Mouse (Mus musculus): Measurements from ENCODE around the gene Hmbs. TPM values are rescaled to one million over a fixed set of nuclear protein-coding genes. Genes with fewer than 3 reads are reported as not detected.

Hmbs gene
- total and polyA plus RNA-seq, 3 experiments, result 65.1 to 74.0 (median 73.7) TPM

DNA sequence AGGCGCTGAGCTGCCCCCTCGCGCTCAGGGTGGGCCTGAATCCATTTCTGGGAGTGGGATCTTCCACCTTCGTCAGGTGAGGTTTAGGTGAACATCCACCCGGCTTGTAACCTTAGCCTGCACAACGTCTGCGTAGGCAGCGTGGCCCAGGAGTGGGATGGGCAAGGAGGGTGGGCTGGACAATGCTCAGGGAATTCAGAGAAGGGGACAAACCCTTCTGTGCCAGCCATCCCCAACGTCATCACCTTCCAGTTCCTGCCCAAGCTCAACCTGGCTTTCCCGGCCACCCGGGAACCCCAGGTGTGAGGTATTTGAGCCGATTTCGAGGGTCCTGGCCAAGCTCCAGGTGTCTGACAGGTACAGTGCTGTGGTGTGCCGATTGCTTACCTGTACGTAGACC is 35.8 kb upstream of the Hmbs start:
- no peak for DNase-seq (ENCODE audit: extremely low read depth)
- Histone ChIP-seq H3K4me1 (ENCODE audit: control insufficient read depth in 1 of 2, insufficient read depth in 2 of 2) (peaks cover 7 to 24% of the 10 kb centered on the region in 2 experiments), H3K27ac (ENCODE audit: insufficient read depth, low read depth) (peak overlapping the region; percentile 55), H3K79me2 (replicated peaks; ENCODE audit: control insufficient read depth, extremely low read depth, insufficient read depth, poor library complexity, severe bottlenecking) (peaks cover 25% of the 10 kb centered on the region), H3K4me2 (ENCODE audit: insufficient read depth, low read depth, poor library complexity, severe bottlenecking) (peak overlapping the region; percentile 77), H3K9ac (ENCODE audit: insufficient read depth, low read depth) (peak overlapping the region; percentile 70), H3K36me3 (replicated peaks in 1 of 2; ENCODE audit: control insufficient read depth in 1 of 2, insufficient read depth in 1 of 2, low read length in 1 of 2) (peaks cover 36 to 46% of the 10 kb centered on the region in 2 experiments), H3K9me3 (replicated peaks; ENCODE audit: low read length) (no peaks in the 10 kb centered on the region), H3K27me3 (replicated peaks) (no peaks in the 10 kb centered on the region), H3K4me3 (replicated peaks in 1 of 3; ENCODE audit: low read depth in 2 of 3, low read length in 2 of 3, poor library complexity in 1 of 3) (peak overlapping the region; percentile 89 to 96 (median 95))
- dilution Hi-C loops (cut with MboI; ENCODE audit: extremely low pct_ligation_motif_present, extremely low pct_unique_long_range_greater_than_20kb, low sequenced_read_pairs) (no loop called here), in situ Hi-C loops (cut with MboI; ENCODE audit: low pct_ligation_motif_present, low pct_unique_long_range_greater_than_20kb, low sequenced_read_pairs) (no loop called here)
- TF ChIP-seq ZMIZ1 (IDR thresholded peaks at IDR 0.05; ENCODE audit: low read depth, low read length), result no peak
- no peak for TF ChIP-seq MAZ (IDR thresholded peaks at IDR 0.05; ENCODE audit: low read depth, low read length)
- no peak for TF ChIP-seq POLR2AphosphoS2 (IDR thresholded peaks at IDR 0.05; ENCODE audit: low read depth, low read length)
- 0 out of 2 replicates have a peak, but pooled peaks have one; percentile 26 for TF ChIP-seq MAX (IDR thresholded peaks at IDR 0.05; ENCODE audit: low read length)
- TF ChIP-seq MXI1 (IDR thresholded peaks at IDR 0.05; ENCODE audit: low read depth, low read length), result 0 out of 2 replicates have a peak, but pooled peaks have one; percentile 25
- no peak for TF ChIP-seq USF1 (IDR thresholded peaks at IDR 0.05; ENCODE audit: low read depth, low read length)
- no peak for TF ChIP-seq KAT2A (IDR thresholded peaks at IDR 0.05; ENCODE audit: insufficient replicate concordance, low read length)
- TF ChIP-seq SIN3A (IDR thresholded peaks at IDR 0.05; ENCODE audit: low read length), result no peak
- TF ChIP-seq ZKSCAN1 (IDR thresholded peaks at IDR 0.05; ENCODE audit: borderline replicate concordance, low read depth, low read length), result no peak
- no peak for TF ChIP-seq ETS1 (conservative IDR thresholded peaks at IDR 0.05; ENCODE audit: low read depth, low read length)
- no peak for TF ChIP-seq ZC3H11A (IDR thresholded peaks at IDR 0.05; ENCODE audit: low read depth, low read length)
- no peak for TF ChIP-seq MAFK (IDR thresholded peaks at IDR 0.05; ENCODE audit: insufficient replicate concordance, low read length)

- peak within 1 kb of the TSS; percentile 64 for H3K27ac ChIP-seq (ENCODE audit: insufficient read depth, low read depth)
- peaks cover 25% of the 10 kb centered on the region for H3K79me2 ChIP-seq (replicated peaks; ENCODE audit: control insufficient read depth, extremely low read depth, insufficient read depth, poor library complexity, severe bottlenecking)
- dilution Hi-C loops (cut with MboI; ENCODE audit: extremely low pct_ligation_motif_present, extremely low pct_unique_long_range_greater_than_20kb, low sequenced_read_pairs), result no loop called here
- H3K36me3 ChIP-seq (replicated peaks in 1 of 2; ENCODE audit: control insufficient read depth in 1 of 2, insufficient read depth in 1 of 2, low read length in 1 of 2), result peaks cover 30 to 39% of the 10 kb centered on the region in 2 experiments
- no peaks in the 10 kb centered on the region for H3K9me3 ChIP-seq (replicated peaks; ENCODE audit: low read length)
- peak within 1 kb of the TSS; percentile 87 for H3K4me2 ChIP-seq (ENCODE audit: insufficient read depth, low read depth, poor library complexity, severe bottlenecking)
- in situ Hi-C loops (cut with MboI; ENCODE audit: low pct_ligation_motif_present, low pct_unique_long_range_greater_than_20kb, low sequenced_read_pairs), result no loop called here
- peaks cover 7 to 24% of the 10 kb centered on the region in 2 experiments for H3K4me1 ChIP-seq (ENCODE audit: control insufficient read depth in 1 of 2, insufficient read depth in 2 of 2)
- H3K27me3 ChIP-seq (replicated peaks), result no peaks in the 10 kb centered on the region
- DNase-seq (ENCODE audit: extremely low read depth), result peak; percentile 97
- peak within 1 kb of the TSS; percentile 93 for H3K9ac ChIP-seq (ENCODE audit: insufficient read depth, low read depth)
- peak within 1 kb of the TSS; percentile 89 to 96 (median 95) for H3K4me3 ChIP-seq (replicated peaks in 1 of 3; ENCODE audit: low read depth in 2 of 3, low read length in 2 of 3, poor library complexity in 1 of 3)
- TF ChIP-seq USF1 (IDR thresholded peaks at IDR 0.05; ENCODE audit: low read depth, low read length) (no peak; the same call in 1 of the 2 replicates), NELFE (IDR thresholded peaks at IDR 0.05; ENCODE audit: low read depth, low read length) (peak; percentile 78), EP300 (IDR thresholded peaks at IDR 0.05; ENCODE audit: low read length) (no peak), ZC3H11A (IDR thresholded peaks at IDR 0.05; ENCODE audit: low read depth, low read length) (no peak), SMC3 (IDR thresholded peaks at IDR 0.05; ENCODE audit: low read depth, low read length) (no peak), SIN3A (IDR thresholded peaks at IDR 0.05; ENCODE audit: low read length) (peak; percentile 77), CHD2 (IDR thresholded peaks at IDR 0.05; ENCODE audit: low read length) (peak; percentile 98), MAFK (IDR thresholded peaks at IDR 0.05; ENCODE audit: insufficient replicate concordance, low read length) (no peak), ELF1 (IDR thresholded peaks at IDR 0.05; ENCODE audit: low read depth, low read length) (peak; percentile 92), MYC (IDR thresholded peaks at IDR 0.05; ENCODE audit: low read depth, low read length) (peak; percentile 95), NRF1 (IDR thresholded peaks at IDR 0.05; ENCODE audit: low read depth, low read length) (peak; percentile 77), MEF2A (IDR thresholded peaks at IDR 0.05; ENCODE audit: borderline replicate concordance, low read depth, low read length) (peak; percentile 45; the same call in 1 of the 2 replicates), UBTF (IDR thresholded peaks at IDR 0.05; ENCODE audit: low read depth, low read length) (peak; percentile 66; the same call in 1 of the 2 replicates), BHLHE40 (IDR thresholded peaks at IDR 0.05; ENCODE audit: low read depth, low read length) (peak; percentile 23; the same call in 1 of the 2 replicates), JUND (conservative IDR thresholded peaks at IDR 0.05; ENCODE audit: low read depth, low read length) (no peak), POLR2A (IDR thresholded peaks at IDR 0.05; ENCODE audit: low read depth, low read length) (peak; percentile 86), E2F4 (IDR thresholded peaks at IDR 0.05; ENCODE audit: insufficient replicate concordance, low read depth, low read length) (no peak), POLR2AphosphoS2 (IDR thresholded peaks at IDR 0.05; ENCODE audit: low read depth, low read length) (no peak), ETS1 (conservative IDR thresholded peaks at IDR 0.05; ENCODE audit: low read depth, low read length) (peak; percentile 50), CTCF (conservative IDR thresholded peaks at IDR 0.05 in 1 of 2, IDR thresholded peaks at IDR 0.05 in 1 of 2; ENCODE audit: low read depth in 2 of 2, low read length in 2 of 2) (peak in 1 of 2 experiments; percentile 38; a peak in 2 of 4 replicates), GABPA (IDR thresholded peaks at IDR 0.05; ENCODE audit: insufficient replicate concordance, low read depth, low read length) (no peak), KAT2A (IDR thresholded peaks at IDR 0.05; ENCODE audit: insufficient replicate concordance, low read length) (0 out of 2 replicates have a peak, but pooled peaks have one; percentile 48), TCF12 (IDR thresholded peaks at IDR 0.05; ENCODE audit: low read depth, low read length) (peak; percentile 78), CHD1 (IDR thresholded peaks at IDR 0.05; ENCODE audit: low read depth, low read length) (0 out of 2 replicates have a peak, but pooled peaks have one; percentile 62)
Observed at GRCm38 (mm10) chr9:44379054-44379834, 35.2 kb upstream of the Hmbs start, which contains the start of gene Hyou1. Gene Hyou1 (plus strand): TSS chr9:44379490.

Data from CH12.LX (cell line).